Mouse (Mus musculus) right cerebral cortex, postnatal 36 days (tissue): ENCODE results near the gene Klhl3.
A peak's percentile ranks its signal among the peaks of the same experiment; 100 is the strongest.

Experiments used
- DNase-seq, 2 experiments: peaks; one replicate each; pipeline ENCODE4 v3.0.0; 2022; ENCODE audit warnings: low spot score in 2 of 2, mixed read lengths in 1 of 2

The Klhl3 gene

GRCm38 (mm10) chr13:58124989-58125388 is 11.6 kb upstream of the Klhl3 start:
- no peak for DNase-seq

- DNase-seq, result no peak
Measured at GRCm38 (mm10) chr13:58124278-58124677, 10.9 kb upstream of the Klhl3 start.

- no peak for DNase-seq
Measured at GRCm38 (mm10) chr13:58123381-58123780, 10.0 kb upstream of the Klhl3 start.

- DNase-seq, result no peak
Measured at GRCm38 (mm10) chr13:58122786-58123297, 9.4 kb upstream of the Klhl3 start.

GRCm38 (mm10) chr13:58117318-58118017 is 4.1 kb upstream of the Klhl3 start:
- DNase-seq, result no peak

- no peak for DNase-seq
Measured at GRCm38 (mm10) chr13:58116801-58117200, 3.4 kb upstream of the Klhl3 start.

- DNase-seq, result no peak
Measured at GRCm38 (mm10) chr13:58115227-58115626, 1.8 kb upstream of the Klhl3 start.

- no peak for DNase-seq
Measured at GRCm38 (mm10) chr13:58112601-58113041, 771 bp downstream of the Klhl3 start.

GRCm38 (mm10) chr13:58112191-58112590 is 1.2 kb downstream of the Klhl3 start:
- peak in 1 of 2 experiments; percentile 41 for DNase-seq

GRCm38 (mm10) chr13:58111306-58111705 is 2.1 kb downstream of the Klhl3 start:
- DNase-seq, result peak in 1 of 2 experiments; percentile 39

GRCm38 (mm10) chr13:58090643-58091042 is 22.7 kb downstream of the Klhl3 start:
- DNase-seq, result peak; percentile 73 to 88

- no peak for DNase-seq
Measured at GRCm38 (mm10) chr13:58084396-58084795, 29.0 kb downstream of the Klhl3 start.

GRCm38 (mm10) chr13:58083521-58083920 is 29.9 kb downstream of the Klhl3 start:
- DNase-seq, result no peak

GRCm38 (mm10) chr13:58083048-58083447 is 30.3 kb downstream of the Klhl3 start:
- DNase-seq, result no peak

- no peak for DNase-seq
Measured at GRCm38 (mm10) chr13:58078361-58078760, 35.0 kb downstream of the Klhl3 start.

GRCm38 (mm10) chr13:58074881-58075280 is 38.5 kb downstream of the Klhl3 start:
- no peak for DNase-seq

GRCm38 (mm10) chr13:58074466-58074865 is 38.9 kb downstream of the Klhl3 start:
- DNase-seq, result peak in 1 of 2 experiments; percentile 39

- DNase-seq, result peak; percentile 51 to 72
Measured at GRCm38 (mm10) chr13:58073254-58073882, 40.0 kb downstream of the Klhl3 start.

GRCm38 (mm10) chr13:58071209-58071608 is 42.2 kb downstream of the Klhl3 start:
- no peak for DNase-seq

- no peak for DNase-seq
Measured at GRCm38 (mm10) chr13:58070504-58070903, 42.9 kb downstream of the Klhl3 start.

GRCm38 (mm10) chr13:58068421-58069209 is 44.8 kb downstream of the Klhl3 start:
- peak; percentile 53 to 56 for DNase-seq

GRCm38 (mm10) chr13:58067540-58068103 is 45.8 kb downstream of the Klhl3 start:
- no peak for DNase-seq
